Mouse (Mus musculus) lung, embryonic 14.5 days (tissue): ENCODE data around the gene Gm21149. TPM values are rescaled to one million over a fixed set of nuclear protein-coding genes. Genes with fewer than 3 reads are reported as not detected.
"Not testable (repeated sequence)": the region's sequence is repeated elsewhere in the genome, so short reads cannot be mapped to it uniquely, and the experiment has no call there.

ENCODE experiments used
- ATAC-seq: fragments of 200-750 bp; cut with Nextera tagmentation; 2 replicates; pipeline ENCODE4 v1.8.0; 2017; ENCODE audit warnings: mild to moderate bottlenecking, moderate TSS enrichment, moderate library complexity; ENCODE audit not compliant: insufficient read depth
- DNase-seq: peaks from one replicate; pipeline ENCODE4 v3.0.0-alpha.2; 2015
- H3K27ac ChIP-seq: fragments of 300-500 bp; sonication (generic); 2 replicates; pipeline ENCODE4 v1.5.1; 2014; ENCODE audit warnings: low read depth, mild to moderate bottlenecking, moderate library complexity
- H3K27me3 ChIP-seq: fragments of 300-500 bp; sonication (generic); 2 replicates; pipeline ENCODE4 v1.6.1; 2014; ENCODE audit warnings: low read length, control low read depth; ENCODE audit not compliant: insufficient read depth
- H3K36me3 ChIP-seq: fragments of 300-500 bp; sonication (generic); 2 replicates; pipeline ENCODE4 v1.6.1; 2014; ENCODE audit warnings: control low read depth; ENCODE audit not compliant: insufficient read depth
- H3K4me1 ChIP-seq: fragments of 300-500 bp; sonication (generic); 2 replicates; pipeline ENCODE4 v1.6.1; 2014; ENCODE audit warnings: antibody characterized with exemption, control low read depth; ENCODE audit not compliant: insufficient read depth
- H3K4me2 ChIP-seq: fragments of 300-500 bp; sonication (generic); 2 replicates; pipeline ENCODE4 v1.6.1; 2014; ENCODE audit warnings: mild to moderate bottlenecking
- H3K4me3 ChIP-seq: fragments of 300-500 bp; sonication (generic); 2 replicates; pipeline ENCODE4 v1.5.1; 2014; ENCODE audit warnings: low read depth, low read length
- H3K9ac ChIP-seq: fragments of 300-500 bp; sonication (generic); 2 replicates; pipeline ENCODE4 v1.6.1; 2014
- H3K9me3 ChIP-seq: fragments of 300-500 bp; sonication (generic); 2 replicates; pipeline ENCODE4 v1.6.1; 2016; ENCODE audit warnings: low read depth, low read length, control low read depth
- CTCF ChIP-seq: IDR thresholded peaks from 2 replicates; pipeline ENCODE4 v1.5.1; 2016; ENCODE audit warnings: antibody characterized with exemption, low read depth
- WGBS: fragments of 180-500 bp; shearing (Covaris S2); extraction: QIAGEN DNeasy Blood & Tissue Kit; methylation state at CpG from one replicate; pipeline ENCODE4 v1.1.7; 2014; 5-methylcytosine and 5-hydroxymethylcytosine counted together
- polyA plus RNA-seq: library from polyadenylated mRNA; unstranded; fragments of >200 nt; fragmentation: Nextera tagmentation; extraction: Ambion mirVana; gene quantifications from 2 replicates; pipeline ENCODE4 v1.2.1, GENCODE M21; 2014

Gene Gm21149
- polyA plus RNA-seq, 1 experiment from 2014 or later = not detected

- no peaks in the 10 kb centered on the region for H3K36me3 ChIP-seq
- no peak overlapping the region for H3K27ac ChIP-seq
- WGBS = 86% methylated on average over 5 of the region's 5 CpGs
- no peak overlapping the region for H3K4me2 ChIP-seq
- 0 out of 2 replicates have a peak, but pooled peaks cover 4% of the 10 kb centered on the region for H3K9me3 ChIP-seq
- TF ChIP-seq CTCF = no peak
- no peaks in the 10 kb centered on the region for H3K27me3 ChIP-seq
- no peak overlapping the region for H3K4me3 ChIP-seq
- no peaks in the 10 kb centered on the region for H3K4me1 ChIP-seq
- DNase-seq (no peak), ATAC-seq (no peak)
- H3K9ac ChIP-seq = no peak overlapping the region
Measured at GRCm38 (mm10) chr5:15488743-15489142, 12.4 kb upstream of the Gm21149 start.

DNA sequence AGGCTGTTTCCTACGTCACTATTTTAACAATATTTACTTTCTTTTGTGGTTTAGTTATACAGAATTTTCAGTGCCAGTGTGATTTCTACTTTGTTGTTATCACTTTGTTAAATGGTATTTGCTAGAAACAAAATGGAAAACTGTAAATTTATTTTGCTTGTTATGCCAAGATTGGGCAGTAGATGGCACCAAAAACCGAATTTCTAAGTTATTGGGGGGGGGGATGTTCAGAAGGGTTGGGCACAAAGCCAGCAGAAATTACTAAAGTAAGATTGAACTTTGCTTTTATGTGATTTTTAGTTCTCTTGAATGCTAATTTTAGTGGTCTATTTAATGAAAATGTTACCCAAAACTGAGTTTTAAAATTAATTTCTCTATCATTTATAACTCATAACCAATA lies 8.3 kb upstream of the Gm21149 start:
- peak; percentile 40 for DNase-seq
- H3K4me2 ChIP-seq, H3K4me1 ChIP-seq, H3K27ac ChIP-seq, H3K4me3 ChIP-seq, H3K9ac ChIP-seq, H3K36me3 ChIP-seq, H3K27me3 ChIP-seq, ATAC-seq: not testable (repeated sequence)
- WGBS = 19% methylated on average over 2 of the region's 2 CpGs
- H3K9me3 ChIP-seq = peaks cover 15% of the 10 kb centered on the region

- 54% methylated on average over 4 of the region's 4 CpGs for WGBS
- not testable (repeated sequence) for H3K36me3 ChIP-seq, H3K9ac ChIP-seq, DNase-seq, H3K4me2 ChIP-seq, ATAC-seq, H3K27ac ChIP-seq, H3K4me3 ChIP-seq, H3K27me3 ChIP-seq, H3K4me1 ChIP-seq
- H3K9me3 ChIP-seq = peaks cover 11% of the 10 kb centered on the region
Measured at GRCm38 (mm10) chr5:15483576-15483975, 7.3 kb upstream of the Gm21149 start.

GRCm38 (mm10) chr5:15482815-15483214 lies 6.5 kb upstream of the Gm21149 start:
- not testable (repeated sequence) for ATAC-seq, DNase-seq, H3K4me2 ChIP-seq, H3K27ac ChIP-seq, H3K4me3 ChIP-seq, H3K27me3 ChIP-seq, H3K4me1 ChIP-seq, H3K36me3 ChIP-seq, H3K9ac ChIP-seq
- WGBS = 55% methylated on average over 2 of the region's 2 CpGs
- peaks cover 15% of the 10 kb centered on the region for H3K9me3 ChIP-seq

DNA sequence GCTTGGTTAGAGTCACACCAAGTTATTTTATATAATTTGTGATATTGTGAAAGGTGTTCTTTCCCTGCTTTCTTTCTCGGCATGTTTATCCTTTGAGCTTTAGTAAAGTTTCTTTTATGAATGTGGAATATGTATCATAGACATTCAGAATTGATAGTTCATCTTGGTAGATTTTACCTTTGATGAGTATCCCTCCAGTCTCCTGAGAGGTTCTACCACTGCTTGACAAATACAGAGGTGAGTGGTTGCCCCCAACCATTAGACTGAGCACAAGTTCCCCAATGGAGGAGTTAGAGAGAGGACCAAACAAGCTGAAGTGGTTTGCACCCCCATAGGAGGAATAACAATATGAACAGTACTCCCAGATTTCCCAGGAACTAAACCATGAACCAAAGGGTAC lies 6.2 kb downstream of the Gm21149 start:
- H3K36me3 ChIP-seq, H3K4me3 ChIP-seq, H3K9me3 ChIP-seq, H3K27me3 ChIP-seq, H3K27ac ChIP-seq, ATAC-seq, H3K9ac ChIP-seq, H3K4me1 ChIP-seq, DNase-seq, H3K4me2 ChIP-seq: not testable (repeated sequence)
- WGBS = 57% methylated on average over 1 of the region's 1 CpGs

- WGBS = 57% methylated on average over 6 of the region's 6 CpGs
- H3K27ac ChIP-seq, ATAC-seq, H3K4me3 ChIP-seq, H3K4me1 ChIP-seq, H3K4me2 ChIP-seq, H3K36me3 ChIP-seq, H3K9ac ChIP-seq, H3K27me3 ChIP-seq: not testable (repeated sequence)
- peak; percentile 19; the same call in 1 of the 2 replicates for TF ChIP-seq CTCF
- DNase-seq = peak; percentile 66
- peaks cover 12% of the 10 kb centered on the region; the same call in 1 of the 2 replicates for H3K9me3 ChIP-seq
Measured at GRCm38 (mm10) chr5:15467768-15468167, 8.6 kb downstream of the Gm21149 start.

GRCm38 (mm10) chr5:15466218-15466617 lies 10.1 kb downstream of the Gm21149 start:
- not testable (repeated sequence) for H3K4me2 ChIP-seq, H3K36me3 ChIP-seq, H3K27me3 ChIP-seq, H3K4me3 ChIP-seq, ATAC-seq, H3K9ac ChIP-seq, H3K4me1 ChIP-seq, H3K27ac ChIP-seq, DNase-seq
- peaks cover 12% of the 10 kb centered on the region; the same call in 1 of the 2 replicates for H3K9me3 ChIP-seq
- 57% methylated on average over 1 of the region's 1 CpGs for WGBS

GRCm38 (mm10) chr5:15463561-15463960 lies 12.8 kb downstream of the Gm21149 start:
- not testable (repeated sequence) for H3K4me3 ChIP-seq, H3K27ac ChIP-seq, H3K4me1 ChIP-seq, DNase-seq, H3K27me3 ChIP-seq, H3K36me3 ChIP-seq, H3K9ac ChIP-seq, ATAC-seq, H3K4me2 ChIP-seq
- 23% methylated on average over 1 of the region's 2 CpGs for WGBS
- H3K9me3 ChIP-seq = peaks cover 14% of the 10 kb centered on the region; the same call in 1 of the 2 replicates

DNA sequence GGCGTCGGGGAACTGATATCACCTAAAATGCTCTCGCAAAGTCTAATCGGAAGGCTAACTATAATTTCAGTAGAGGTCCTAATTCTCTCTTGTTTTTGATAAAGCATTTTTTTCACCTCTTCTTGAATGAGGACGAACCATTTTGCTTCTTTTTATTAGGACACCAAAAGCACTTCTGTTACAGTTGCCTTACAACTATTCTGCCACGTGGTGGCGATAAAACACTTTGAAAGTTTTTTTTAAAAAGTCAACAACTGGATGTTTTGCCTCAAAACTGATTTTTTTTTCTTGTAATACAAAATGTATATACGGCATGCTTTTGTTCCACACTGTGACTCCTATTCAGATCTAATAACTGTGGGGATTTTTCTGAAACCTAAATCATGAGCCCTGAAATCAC lies 14.7 kb downstream of the Gm21149 start:
- H3K4me3 ChIP-seq, H3K4me2 ChIP-seq, H3K36me3 ChIP-seq, ATAC-seq, H3K27me3 ChIP-seq, H3K4me1 ChIP-seq, H3K9ac ChIP-seq, H3K27ac ChIP-seq: not testable (repeated sequence)
- WGBS = 58% methylated on average over 8 of the region's 8 CpGs
- peak; percentile 63 for DNase-seq
- H3K9me3 ChIP-seq = peaks cover 15% of the 10 kb centered on the region; the same call in 1 of the 2 replicates

DNA sequence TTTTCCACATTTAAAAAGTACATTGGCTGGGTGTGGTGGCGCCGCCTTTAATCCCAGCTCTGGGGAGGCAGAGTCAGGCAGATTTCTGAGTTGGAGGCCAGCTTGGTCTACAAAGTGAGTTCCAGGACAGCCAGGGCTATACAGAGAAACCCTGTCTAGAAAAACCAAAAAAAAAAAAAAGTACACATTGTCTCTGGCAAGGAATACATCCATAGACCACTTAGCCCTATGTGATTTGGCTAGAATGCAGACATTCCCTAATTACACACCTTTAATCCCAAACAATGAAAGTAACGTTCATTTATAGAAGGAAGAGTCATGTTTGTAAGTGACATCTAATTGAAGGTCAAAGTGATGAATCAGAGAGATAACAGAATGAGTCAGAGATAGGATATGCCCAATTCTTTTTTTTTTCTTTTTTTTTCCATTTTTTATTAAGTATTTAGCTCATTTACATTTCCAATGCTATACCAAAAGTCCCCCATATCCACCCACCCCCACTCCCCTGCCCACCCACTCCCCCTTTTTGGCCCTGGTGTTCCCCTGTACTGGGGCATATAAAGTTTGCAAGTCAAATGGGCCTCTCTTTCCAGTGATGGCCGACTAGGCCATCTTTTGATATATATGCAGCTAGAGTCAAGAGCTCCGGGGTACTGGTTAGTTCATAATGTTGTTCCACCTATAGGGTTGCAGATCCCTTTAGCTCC lies 18.3 kb downstream of the Gm21149 start:
- not testable (repeated sequence) for ATAC-seq

More for the DNA sequence above, 18.3 kb downstream of the Gm21149 start:
- H3K9ac ChIP-seq, H3K4me3 ChIP-seq, H3K27ac ChIP-seq, DNase-seq, H3K4me2 ChIP-seq, H3K27me3 ChIP-seq, H3K4me1 ChIP-seq, H3K36me3 ChIP-seq, H3K9me3 ChIP-seq: not testable (repeated sequence)
- 74% methylated on average over 3 of the region's 5 CpGs for WGBS
